Mouse (Mus musculus): ENCODE results near the gene Tnnc2.

- no peak for TF ChIP-seq POLR2A (IDR thresholded peaks at IDR 0.05; ENCODE audit: borderline replicate concordance, control insufficient read depth, low read depth, low read length)
- TF ChIP-seq CTCF (IDR thresholded peaks at IDR 0.05; ENCODE audit: control insufficient read depth, insufficient read depth, low read length) = no peak
These were observed 24.1 kb upstream of the Tnnc2 start for GRCm38 (mm10) chr2:164803921-164804313.
